Mouse (Mus musculus) neural tube, embryonic 12.5 days (tissue): ENCODE results near the gene Tcp10b. TPM values are rescaled to one million over a fixed set of nuclear protein-coding genes. Genes with fewer than 3 reads are reported as not detected.
A peak's percentile ranks its signal among the peaks of the same experiment; 100 is the strongest.
"Not testable (repeated sequence)": the region's sequence is repeated elsewhere in the genome, so short reads cannot be mapped to it uniquely, and the experiment has no call there.

Experiments used
- ATAC-seq: fragments of 200-750 bp; cut with Nextera tagmentation; 2 replicates; pipeline ENCODE4 v1.8.0; 2017; ENCODE audit warnings: low read depth, mild to moderate bottlenecking, moderate TSS enrichment, moderate library complexity; ENCODE audit not compliant: low FRiP score
- H3K27ac ChIP-seq: fragments of 300-500 bp; sonication (generic); 2 replicates; pipeline ENCODE4 v1.5.1; 2016
- H3K27me3 ChIP-seq: fragments of 300-500 bp; sonication (generic); replicated peaks from 2 replicates; pipeline ENCODE4 v1.6.1; 2016; ENCODE audit warnings: mild to moderate bottlenecking
- H3K36me3 ChIP-seq: fragments of 300-500 bp; sonication (generic); 2 replicates; pipeline ENCODE4 v1.6.1; 2016; ENCODE audit warnings: mild to moderate bottlenecking
- H3K4me1 ChIP-seq: fragments of 300-500 bp; sonication (generic); 2 replicates; pipeline ENCODE4 v1.6.1; 2016
- H3K4me2 ChIP-seq: fragments of 300-500 bp; sonication (generic); replicated peaks from 2 replicates; pipeline ENCODE4 v1.6.1; 2016; ENCODE audit warnings: mild to moderate bottlenecking
- H3K4me3 ChIP-seq: fragments of 300-500 bp; sonication (generic); 2 replicates; pipeline ENCODE4 v1.5.1; 2016
- H3K9ac ChIP-seq: fragments of 300-500 bp; sonication (generic); 2 replicates; pipeline ENCODE4 v1.6.1; 2016; ENCODE audit warnings: mild to moderate bottlenecking
- H3K9me3 ChIP-seq: fragments of 300-500 bp; sonication (generic); 2 replicates; pipeline ENCODE4 v1.6.1; 2016; ENCODE audit warnings: mild to moderate bottlenecking
- WGBS: fragments of 180-500 bp; shearing (Covaris S2); methylation state at CpG from one replicate; pipeline ENCODE4 v1.1.7; 2016; 5-methylcytosine and 5-hydroxymethylcytosine counted together
- polyA plus RNA-seq: library from polyadenylated mRNA; unstranded; fragments of >200 nt; fragmentation: Nextera tagmentation; extraction: Ambion mirVana; gene quantifications from 2 replicates; pipeline ENCODE4 v1.2.1, GENCODE M21; 2016

Gene Tcp10b
- polyA plus RNA-seq, 1 experiment from 2014 or later, result not detected

DNA sequence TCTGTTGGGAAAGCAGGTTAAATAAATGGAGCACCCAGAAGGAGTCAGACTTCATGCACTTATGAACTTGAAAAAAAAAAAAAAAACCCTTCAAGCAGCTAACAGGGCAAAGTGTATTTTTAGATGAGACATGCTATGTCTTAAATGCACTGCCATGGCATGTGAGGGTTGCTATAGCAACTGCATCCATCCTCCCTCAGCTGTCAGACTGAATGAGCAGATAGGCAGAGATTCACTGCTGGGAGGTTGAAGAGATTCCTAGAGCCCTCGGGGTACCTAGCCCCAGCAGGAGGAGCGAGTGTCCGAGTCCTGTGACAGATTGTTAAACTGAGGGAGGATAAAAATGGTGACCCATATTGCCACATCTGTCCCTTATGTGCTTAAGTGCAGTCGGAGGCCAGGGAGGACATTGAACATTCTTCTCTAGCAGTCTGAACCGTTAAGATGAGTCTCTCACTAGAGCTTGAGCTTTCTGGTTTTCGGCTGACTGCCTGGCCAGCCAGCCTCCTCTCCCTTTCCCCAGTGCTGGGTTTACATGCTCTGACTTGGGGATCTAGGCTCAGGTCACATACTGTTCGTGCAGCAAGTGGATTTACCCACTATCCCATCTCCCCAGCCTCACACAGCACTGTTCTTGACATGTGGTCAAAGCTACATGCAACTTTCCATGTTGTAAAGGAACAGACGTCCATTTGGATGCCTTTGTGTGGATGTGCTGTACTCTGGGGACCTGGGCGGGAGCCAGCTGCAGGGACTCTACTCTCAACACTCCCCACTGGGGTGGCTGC lies 51.8 kb downstream of the Tcp10b start:
- not testable (repeated sequence) for H3K36me3 ChIP-seq, H3K27me3 ChIP-seq, H3K4me2 ChIP-seq, H3K27ac ChIP-seq, H3K9me3 ChIP-seq, H3K4me3 ChIP-seq, H3K4me1 ChIP-seq, H3K9ac ChIP-seq
- peak; percentile 63; the same call in 1 of the 2 replicates for ATAC-seq
- 61% methylated on average over 3 of the region's 9 CpGs for WGBS

DNA sequence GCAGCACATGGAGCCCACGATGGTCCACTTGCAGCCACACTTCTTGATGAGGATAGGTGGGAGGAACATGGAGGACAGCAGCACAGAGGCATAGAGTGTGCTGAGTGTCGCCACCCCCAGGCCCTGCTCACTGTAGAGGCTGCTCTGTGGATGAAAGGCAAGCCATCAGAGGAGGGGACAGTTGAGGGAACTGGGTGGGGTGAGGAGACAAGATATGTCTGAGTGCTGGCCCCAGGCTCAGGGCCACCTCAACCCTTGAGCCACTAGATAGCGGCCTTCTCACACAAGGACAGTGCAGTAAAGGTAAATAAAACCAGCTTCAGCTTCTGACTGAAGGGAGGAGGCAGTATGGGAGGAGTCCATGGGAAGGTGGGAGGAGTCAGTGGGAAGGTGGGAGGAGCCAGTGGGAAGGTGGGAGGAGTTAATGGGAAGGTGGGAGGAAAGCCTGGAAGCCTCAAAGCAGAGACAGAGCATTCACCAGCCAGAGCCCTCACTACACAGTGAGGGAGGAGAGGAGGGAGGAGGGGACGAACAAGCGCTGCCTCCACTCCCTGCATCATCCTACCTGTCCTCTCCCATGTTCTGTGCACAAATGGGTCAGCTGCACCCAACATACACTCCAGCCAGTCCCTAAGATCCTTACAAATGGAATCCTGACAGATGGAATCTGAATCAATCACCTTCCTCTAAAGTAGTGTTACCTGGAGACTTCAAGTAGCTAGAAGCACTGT lies 62.6 kb downstream of the Tcp10b start:
- H3K9me3 ChIP-seq, H3K9ac ChIP-seq, H3K4me3 ChIP-seq, H3K27me3 ChIP-seq, H3K27ac ChIP-seq, H3K4me1 ChIP-seq, H3K36me3 ChIP-seq, H3K4me2 ChIP-seq: not testable (repeated sequence)
- peak; percentile 61; the same call in 1 of the 2 replicates for ATAC-seq
- 67% methylated on average over 1 of the region's 5 CpGs for WGBS

DNA sequence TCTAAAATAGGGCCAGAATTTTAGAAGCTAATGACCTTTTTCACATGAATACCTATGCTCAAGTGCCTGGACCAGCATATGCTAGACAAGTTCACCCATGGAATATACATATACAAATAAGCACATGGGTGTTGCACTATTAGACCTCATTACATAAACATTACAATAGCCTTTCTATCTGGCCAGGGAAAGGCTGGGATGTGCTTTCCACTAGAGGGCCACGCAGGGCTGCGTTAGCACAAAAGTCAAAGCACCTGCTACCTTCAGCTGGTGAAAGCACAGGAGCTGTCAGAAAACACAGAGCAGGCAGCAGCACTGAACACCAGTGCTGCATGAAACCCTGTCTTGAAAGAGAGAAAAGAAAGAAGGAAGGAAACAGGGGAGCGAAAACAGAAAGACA lies 63.3 kb downstream of the Tcp10b start:
- H3K36me3 ChIP-seq, H3K9me3 ChIP-seq, H3K4me3 ChIP-seq, H3K4me1 ChIP-seq, H3K27me3 ChIP-seq, H3K4me2 ChIP-seq, H3K9ac ChIP-seq, H3K27ac ChIP-seq: not testable (repeated sequence)
- 44% methylated on average over 2 of the region's 3 CpGs for WGBS
- ATAC-seq, result 0 out of 2 replicates have a peak, but pooled peaks have one; percentile 15

DNA sequence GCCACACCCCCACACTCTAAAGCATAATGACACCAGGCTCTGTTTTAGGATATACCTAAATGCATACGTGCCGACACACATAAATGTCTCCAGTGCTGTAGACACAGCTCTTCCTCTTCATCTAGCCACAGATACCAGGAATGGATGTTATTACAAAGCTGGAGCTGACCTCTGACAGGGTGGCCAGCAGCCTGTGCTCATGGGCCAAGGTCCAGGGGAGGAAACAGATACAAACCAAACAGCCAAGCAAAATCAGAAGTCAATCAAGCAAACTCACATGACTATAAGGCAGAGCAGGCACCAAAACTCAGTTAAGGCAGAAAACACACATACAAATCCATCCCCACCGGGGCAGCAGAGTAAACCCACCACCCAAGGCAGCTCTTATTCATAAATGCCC lies 68.4 kb downstream of the Tcp10b start:
- H3K27ac ChIP-seq, H3K9ac ChIP-seq, H3K36me3 ChIP-seq, H3K4me3 ChIP-seq, ATAC-seq, H3K9me3 ChIP-seq, H3K4me2 ChIP-seq, H3K4me1 ChIP-seq, H3K27me3 ChIP-seq: not testable (repeated sequence)
- WGBS, result no CpG with 5 or more reads among the region's 3 CpGs

DNA sequence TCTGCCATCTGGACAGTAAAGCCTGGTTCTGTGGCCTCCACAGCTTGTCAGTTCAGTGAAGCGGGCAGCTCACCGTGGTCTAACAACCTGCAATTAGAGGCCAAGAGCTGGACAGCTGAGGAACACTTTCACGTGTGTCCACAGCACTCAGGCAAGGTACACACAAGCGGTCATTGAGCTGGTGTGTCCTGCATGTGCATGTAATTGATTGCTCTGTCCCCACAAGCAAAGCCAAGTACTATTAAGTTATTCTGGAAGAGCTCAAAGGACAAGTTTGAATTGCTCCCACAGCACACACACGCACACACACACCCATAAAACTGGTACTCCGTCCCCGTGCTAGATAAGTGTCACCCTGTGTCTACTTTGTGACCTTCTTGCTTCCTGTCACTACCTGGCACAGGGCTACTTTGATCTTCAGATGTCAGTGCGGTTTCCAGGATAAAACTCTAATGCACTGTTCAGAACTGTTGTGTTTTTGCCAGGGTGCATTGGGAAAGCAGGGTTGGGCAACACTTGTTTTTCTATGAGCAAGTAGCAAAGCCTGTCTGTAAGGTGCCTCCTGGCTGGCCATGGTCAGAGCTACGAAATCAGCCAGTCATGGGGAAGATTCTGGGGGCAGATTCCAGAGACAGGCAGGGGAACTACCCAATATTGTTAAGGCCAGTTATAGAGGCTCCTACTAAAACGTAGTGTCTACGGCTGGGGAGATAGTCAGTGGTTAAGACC lies 69.0 kb downstream of the Tcp10b start:
- not testable (repeated sequence) for H3K9ac ChIP-seq, H3K4me2 ChIP-seq, H3K9me3 ChIP-seq, ATAC-seq, H3K4me3 ChIP-seq, H3K4me1 ChIP-seq, H3K27me3 ChIP-seq, H3K27ac ChIP-seq, H3K36me3 ChIP-seq
- 81% methylated on average over 9 of the region's 11 CpGs for WGBS

DNA sequence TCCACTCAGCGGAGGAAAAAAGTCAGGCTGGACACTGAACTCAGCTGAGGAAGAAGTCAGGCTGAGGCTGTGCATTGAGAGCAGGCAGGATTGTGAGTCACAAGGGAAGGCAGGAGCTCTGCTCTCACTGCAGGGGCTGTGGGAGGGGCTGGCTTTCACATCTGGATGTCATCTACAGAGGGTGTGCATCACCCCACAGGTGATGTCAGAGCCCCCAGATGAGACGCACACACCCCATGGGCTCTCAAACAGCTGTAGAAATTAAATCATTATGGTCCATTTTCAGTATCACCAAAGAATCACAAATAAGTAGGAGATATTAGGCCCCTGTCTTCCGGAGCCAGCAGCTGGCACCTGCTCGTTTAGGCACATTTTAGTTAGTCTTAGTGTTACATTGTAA lies 70.8 kb downstream of the Tcp10b start, which contains the start of gene Unc93a:
Unc93a (minus strand) TSS at position 101 of the 400 bp plus-strand sequence.
- not testable (repeated sequence) for H3K4me2 ChIP-seq, ATAC-seq, H3K4me3 ChIP-seq, H3K9me3 ChIP-seq, H3K36me3 ChIP-seq, H3K27ac ChIP-seq, H3K4me1 ChIP-seq, H3K9ac ChIP-seq, H3K27me3 ChIP-seq
- WGBS, result 88% methylated on average over 3 of the region's 4 CpGs

Other genes with a start within 250 kb of the Tcp10b start
- gene Mas1, start 193.0 kb upstream of the Tcp10b start, polyA plus RNA-seq, result 0.32 and 0.34 TPM in 2 replicates
- gene Mrgprh, start 185.1 kb upstream of the Tcp10b start, polyA plus RNA-seq, result not detected in 2 replicates
- gene Pnldc1, start 150.9 kb upstream of the Tcp10b start, polyA plus RNA-seq, result 1.1 and 2.6 TPM in 2 replicates
- gene Tcp1, start 145.4 kb upstream of the Tcp10b start, polyA plus RNA-seq, result 477 and 481 TPM in 2 replicates
- gene Mrpl18, start 144.8 kb upstream of the Tcp10b start, polyA plus RNA-seq, result 140 and 146 TPM in 2 replicates
- 0.60 and 1.2 TPM in 2 replicates for gene Acat3, start 120.5 kb upstream of the Tcp10b start, polyA plus RNA-seq
- 376 and 382 TPM in 2 replicates for gene Acat2, start 100.4 kb upstream of the Tcp10b start, polyA plus RNA-seq
- gene Wtap, start 66.9 kb upstream of the Tcp10b start, polyA plus RNA-seq, result 96.5 and 117 TPM in 2 replicates
- gene Sod2, start 54.3 kb upstream of the Tcp10b start, polyA plus RNA-seq, result 125 and 129 TPM in 2 replicates
- gene Gpr31b, start 8.8 kb upstream of the Tcp10b start, polyA plus RNA-seq, result not detected in 2 replicates
- not detected in 2 replicates for gene Unc93a, start 70.7 kb downstream of the Tcp10b start, polyA plus RNA-seq
- gene Smok2a, start 160.1 kb downstream of the Tcp10b start, polyA plus RNA-seq, result not detected in 2 replicates
- gene Smok2b, start 169.2 kb downstream of the Tcp10b start, polyA plus RNA-seq, result not detected in 2 replicates